Mouse (Mus musculus) Patski (cell line): ENCODE results near the gene Acmsd. TPM values are rescaled to one million over a fixed set of nuclear protein-coding genes. Genes with fewer than 3 reads are reported as not detected.
A peak's percentile ranks its signal among the peaks of the same experiment; 100 is the strongest.
"Not testable (repeated sequence)": the region's sequence is repeated elsewhere in the genome, so short reads cannot be mapped to it uniquely, and the experiment has no call there.

Experiments used
- ATAC-seq: fragments of 100-300 bp; one replicate; pipeline ENCODE4 v1.8.0; 2021
- CTCF ChIA-PET: fragments of 350-600 bp; sonication (Branson Sonifier 250); formaldehyde crosslinking; loops from one replicate; lab custom pipeline; 2022; ENCODE audit warnings: inconsistent platforms; lab: Charles Lee
- POLR2A ChIA-PET: fragments of 350-600 bp; sonication (Branson Sonifier 250); formaldehyde crosslinking; loops from one replicate; lab custom pipeline; 2022; ENCODE audit warnings: antibody characterized with exemption, inconsistent platforms; lab: Charles Lee
- DNase-seq: peaks from one replicate; pipeline ENCODE4 v3.0.0-alpha.2; 2011; ENCODE audit warnings: low read depth, low spot score
- H3K27me3 ChIP-seq: fragments of 371-371 bp; one replicate; pipeline ENCODE4 v1.5.1; 2021
- CTCF ChIP-seq: fragments of 100-300 bp; IDR thresholded peaks from one replicate; pipeline ENCODE4 v1.5.1; 2021
- in situ Hi-C: fragments of 300-500 bp; cut with MboI; formaldehyde crosslinking; loops from 3 replicates; pipeline ENCODE4 v1.11.1; 2018; ENCODE audit warnings: low pct_unique_long_range_greater_than_20kb, mixed read lengths
- polyA plus RNA-seq: library from polyadenylated mRNA; unstranded; gene quantifications from one replicate; pipeline ENCODE4 v1.2.3, GENCODE M21; 2021

The Acmsd gene
- polyA plus RNA-seq, 1 experiment from 2014 or later: not detected

DNA sequence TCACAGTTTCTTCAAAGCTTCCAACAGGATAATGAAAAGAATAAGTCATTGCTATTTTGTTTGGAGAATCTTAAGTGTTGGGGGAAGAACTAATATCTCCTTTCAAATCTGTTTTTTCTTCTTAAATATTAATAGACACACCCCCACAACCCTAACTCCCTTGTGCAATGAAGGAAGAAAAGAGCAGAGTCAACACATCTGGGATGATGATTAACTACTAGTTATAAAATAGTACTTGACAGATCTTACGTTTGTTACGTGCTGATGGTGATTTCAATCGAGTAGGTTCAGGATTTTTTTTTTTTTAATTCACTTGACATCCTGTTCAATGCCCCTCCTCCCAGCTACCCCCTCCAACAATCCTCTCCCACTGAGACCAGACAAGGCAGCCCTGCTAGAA, 6.1 kb downstream of the Acmsd start:
- CTCF ChIA-PET: no interaction called here
- no peak for DNase-seq
- POLR2A ChIA-PET: no interaction called here
- in situ Hi-C loops: no loop called here
- no peak for ATAC-seq
- peaks cover 5% of the 10 kb centered on the region for H3K27me3 ChIP-seq
- no peak for TF ChIP-seq CTCF

- CTCF ChIA-PET: interaction anchor here (1.4 kb wide), 1 partner anchor 11 kb away, joined by 3 read pairs; no protein-coding TSS in a partner anchor
- no peak for ATAC-seq
- POLR2A ChIA-PET: no interaction called here
- no peaks in the 10 kb centered on the region for H3K27me3 ChIP-seq
- no peak for DNase-seq
- no peak for TF ChIP-seq CTCF
- in situ Hi-C loops: loop anchor here (10.0 to 25.0 kb wide), 2 partner anchors 56 to 538 kb away; partner anchors contain the start of gene Mgat5
These were observed 21.3 kb downstream of the Acmsd start for GRCm38 (mm10) chr1:127750401-127751102.

- TF ChIP-seq CTCF: no peak
- no peak for DNase-seq
- ATAC-seq: no peak
- no peaks in the 10 kb centered on the region for H3K27me3 ChIP-seq
- ChIA-PET CTCF (no interaction called here), POLR2A (no interaction called here)
- in situ Hi-C loops: loop anchor here (10.0 to 25.0 kb wide), 2 partner anchors 61 to 544 kb away; partner anchors contain the start of gene Mgat5
These were observed 26.6 kb downstream of the Acmsd start for GRCm38 (mm10) chr1:127755806-127756205.

DNA sequence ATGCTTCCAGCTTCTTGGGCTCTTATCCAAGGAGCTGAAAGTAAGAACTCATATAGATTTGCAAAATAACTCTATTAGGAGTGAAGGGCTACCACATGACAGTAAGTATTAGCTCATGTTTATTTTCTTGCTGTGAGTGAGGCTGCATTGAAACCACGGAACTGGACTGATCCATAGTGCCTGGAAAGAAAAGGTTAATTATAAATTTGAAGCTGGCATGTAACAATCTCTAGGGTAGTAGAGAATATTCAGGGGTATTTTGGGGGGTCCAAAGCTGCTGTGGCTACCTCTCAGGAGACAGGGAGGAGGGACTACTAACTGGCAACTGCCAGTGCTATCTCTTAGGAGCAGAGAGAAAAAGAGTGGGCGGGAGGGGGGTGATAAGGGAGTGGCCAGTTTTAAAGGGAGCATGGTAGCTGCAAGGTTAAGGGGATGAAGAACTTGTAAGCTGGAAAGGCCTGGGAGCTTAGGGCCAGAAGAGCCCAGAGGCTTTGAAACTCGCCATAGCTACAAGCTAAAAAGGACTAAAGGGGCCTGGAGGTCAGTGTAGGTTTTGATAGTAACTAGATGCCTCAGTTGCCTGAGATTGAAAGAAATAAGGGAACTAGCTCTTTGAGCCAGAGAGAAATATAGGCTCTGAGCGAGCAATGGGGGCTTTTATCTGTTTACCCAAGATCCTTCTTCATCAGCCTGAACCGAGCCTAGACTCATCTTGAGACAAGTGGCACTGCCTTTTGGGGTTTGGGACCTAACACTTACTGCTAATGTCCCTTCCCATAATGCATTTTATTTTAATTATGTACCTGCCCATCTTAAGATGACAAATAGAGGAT, 27.3 kb downstream of the Acmsd start:
- in situ Hi-C loops: loop anchor here (10.0 to 25.0 kb wide), 2 partner anchors 62 to 544 kb away; partner anchors contain the start of gene Mgat5
- ATAC-seq: no peak
- TF ChIP-seq CTCF: no peak
- no peak for DNase-seq
- H3K27me3 ChIP-seq: no peaks in the 10 kb centered on the region
- ChIA-PET POLR2A (no interaction called here), CTCF (no interaction called here)

- ATAC-seq, CTCF ChIA-PET, DNase-seq, POLR2A ChIA-PET, H3K27me3 ChIP-seq: not testable (repeated sequence)
- in situ Hi-C loops: loop anchor here (10.0 to 25.0 kb wide), 2 partner anchors 62 to 545 kb away; partner anchors contain the start of gene Mgat5
These were observed 27.9 kb downstream of the Acmsd start for GRCm38 (mm10) chr1:127757164-127757545.

DNA sequence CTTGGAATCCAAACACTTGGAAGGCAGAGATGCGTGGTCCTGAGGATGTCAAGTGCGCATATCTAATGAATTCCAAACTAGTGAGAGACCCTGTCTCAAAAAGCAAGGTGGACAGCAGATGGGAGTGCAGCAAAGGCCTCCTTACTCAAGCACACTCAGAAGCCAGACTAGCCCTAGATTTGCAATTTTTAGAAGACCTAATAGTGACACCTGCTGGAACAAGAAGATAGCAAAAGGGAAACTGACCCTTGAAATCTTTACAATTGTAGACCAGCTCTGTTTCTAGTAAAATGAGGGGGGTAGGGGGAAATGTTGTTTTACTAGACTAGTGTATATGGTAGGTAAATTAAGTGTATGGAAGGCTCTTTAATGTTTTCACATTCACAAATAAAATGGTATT, 36.3 kb downstream of the Acmsd start:
- H3K27me3 ChIP-seq: no peaks in the 10 kb centered on the region
- POLR2A ChIA-PET: no interaction called here
- ATAC-seq (no peak), DNase-seq (no peak)
- TF ChIP-seq CTCF: peak; percentile 55
- CTCF ChIA-PET: interaction anchor here (0.7 to 1.8 kb wide), 5 partner anchors 13 to 266 kb away, joined by 3 to 6 read pairs (median 4); no protein-coding TSS in a partner anchor
- in situ Hi-C loops: loop anchor here (25.0 kb wide), 1 partner anchor 553 kb away; the partner anchor contains the start of gene Mgat5

- ChIA-PET CTCF (interaction anchor here (1.0 to 1.8 kb wide), 5 partner anchors 64 to 268 kb away, joined by 3 to 6 read pairs (median 4); no protein-coding TSS in a partner anchor), POLR2A (no interaction called here)
- in situ Hi-C loops: loop anchor here (25.0 kb wide), 1 partner anchor 554 kb away; the partner anchor contains the start of gene Mgat5
- no peak for ATAC-seq
- H3K27me3 ChIP-seq: no peaks in the 10 kb centered on the region
- DNase-seq: no peak
- no peak for TF ChIP-seq CTCF
These were observed 37.5 kb downstream of the Acmsd start for GRCm38 (mm10) chr1:127766741-127767140.

- CTCF ChIA-PET: no interaction called here
- POLR2A ChIA-PET: interaction anchor here (1.2 to 1.3 kb wide), 2 partner anchors 12 to 14 kb away, joined by 3 to 4 read pairs; no protein-coding TSS in a partner anchor
- no peak for TF ChIP-seq CTCF
- peak; percentile 19 for ATAC-seq
- in situ Hi-C loops: loop anchor here (25.0 kb wide), 1 partner anchor 561 kb away; the partner anchor contains the start of gene Mgat5
- peak; percentile 20 for DNase-seq
- no peaks in the 10 kb centered on the region for H3K27me3 ChIP-seq
These were observed 44.1 kb downstream of the Acmsd start for GRCm38 (mm10) chr1:127773198-127773802.

DNA sequence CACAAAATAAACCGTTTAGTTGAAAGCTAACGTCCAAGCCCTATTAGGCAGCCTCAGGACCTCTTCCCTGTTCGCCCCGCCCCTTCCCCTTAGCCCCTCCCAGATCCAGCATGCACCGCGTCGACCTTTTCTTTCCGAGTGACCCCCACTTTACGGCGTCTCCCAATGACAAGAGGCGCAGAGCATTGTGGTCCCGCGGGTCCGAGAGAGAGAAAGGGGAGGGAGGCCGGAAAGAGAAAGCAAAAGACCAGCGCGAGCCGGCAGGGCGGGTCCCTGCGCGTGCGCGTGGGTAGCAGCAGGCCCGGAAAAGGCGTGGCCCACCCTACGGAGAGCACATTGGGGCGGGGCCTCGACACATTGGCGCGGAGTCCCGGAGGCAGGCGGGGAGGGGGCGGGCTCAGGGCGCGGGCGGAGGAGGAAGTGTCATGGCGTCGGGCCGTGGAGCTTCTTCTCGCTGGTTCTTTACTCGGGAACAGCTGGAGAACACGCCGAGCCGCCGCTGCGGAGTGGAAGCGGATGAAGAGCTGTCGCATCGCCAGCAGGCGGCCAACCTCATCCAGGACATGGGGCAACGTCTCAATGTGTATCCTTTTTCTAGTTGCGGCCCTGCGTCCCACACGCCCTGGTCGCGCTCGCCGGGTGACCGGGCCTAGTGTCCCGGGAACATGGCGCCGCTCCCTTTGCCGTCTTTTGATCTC, 44.7 kb downstream of the Acmsd start, which contains the start of gene Ccnt2:
Ccnt2 (plus strand) TSS at position 362 of the 698 bp plus-strand sequence.
- in situ Hi-C loops: loop anchor here (25.0 kb wide), 1 partner anchor 562 kb away; the partner anchor contains the start of gene Mgat5
- peak; percentile 96 for ATAC-seq
- CTCF ChIA-PET: interaction anchor here (1.2 to 1.7 kb wide), 2 partner anchors 11 to 53 kb away, joined by 3 to 6 read pairs; no protein-coding TSS in a partner anchor

More for the DNA sequence above, 44.7 kb downstream of the Acmsd start, which contains the start of gene Ccnt2:
- H3K27me3 ChIP-seq: no peaks in the 10 kb centered on the region
- POLR2A ChIA-PET: interaction anchor here (1.2 to 1.3 kb wide), 2 partner anchors 11 to 13 kb away, joined by 3 to 4 read pairs; no protein-coding TSS in a partner anchor
- TF ChIP-seq CTCF: no peak
- peak; percentile 97 for DNase-seq
